Mouse (Mus musculus): Measurements from ENCODE around the gene Abi1.

DNA sequence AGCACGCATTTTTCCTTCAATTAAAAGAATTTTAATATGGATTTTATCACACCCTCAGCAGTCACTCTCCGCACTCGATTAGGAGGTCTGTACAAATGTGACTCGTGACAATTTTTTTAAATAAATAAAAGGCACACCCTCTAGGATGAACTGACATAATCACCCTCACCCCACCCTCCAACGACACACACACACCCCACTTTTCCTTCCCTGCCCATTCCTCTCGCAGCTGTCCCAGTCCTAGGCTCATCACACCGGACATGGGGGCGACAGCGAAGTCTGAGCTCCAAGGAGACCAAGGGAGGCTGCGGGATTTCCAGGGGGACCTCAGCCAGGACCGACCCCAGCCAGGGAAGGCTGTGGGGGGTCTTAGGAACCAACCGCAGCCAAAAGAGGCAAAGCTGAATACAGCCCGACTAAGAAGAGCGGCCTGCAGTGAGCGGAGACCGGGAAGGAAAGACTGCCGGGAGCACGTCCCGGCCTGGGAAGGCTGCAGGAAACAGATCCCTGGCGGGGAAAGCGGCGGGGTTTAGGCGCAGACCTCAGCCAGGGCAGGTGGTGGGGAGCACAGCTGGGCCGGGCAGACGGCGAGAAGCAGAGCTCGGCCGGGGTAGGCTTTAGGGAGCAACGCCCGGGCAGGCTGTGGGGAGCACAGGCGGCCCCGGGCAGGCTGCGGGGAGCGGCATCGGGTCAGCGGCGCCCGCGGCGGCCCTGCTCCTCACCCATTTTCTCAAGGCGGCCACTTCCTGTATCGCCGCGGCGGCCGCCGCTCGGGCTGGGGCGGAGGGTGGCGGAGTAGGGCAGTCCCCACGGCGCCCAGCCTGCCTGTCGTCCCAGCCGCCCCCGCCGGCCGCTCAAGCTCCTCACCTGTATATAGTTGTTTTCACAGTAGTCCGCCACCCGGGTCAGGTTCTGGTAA lies 700 bp downstream of the Abi1 start:
- no peak for TF ChIP-seq ELF1 (IDR thresholded peaks at IDR 0.05; ENCODE audit: low read depth, low read length)
- peak; percentile 59 for TF ChIP-seq HCFC1 (IDR thresholded peaks at IDR 0.05; ENCODE audit: low read depth, low read length)
- TF ChIP-seq CTCF (IDR thresholded peaks at IDR 0.05 in 2 of 3, conservative IDR thresholded peaks at IDR 0.05 in 1 of 3; ENCODE audit: control insufficient read depth in 1 of 3, insufficient read depth in 1 of 3, low read depth in 2 of 3, low read length in 3 of 3, poor library complexity in 1 of 3, severe bottlenecking in 1 of 3), result no peak
- TF ChIP-seq UBTF (IDR thresholded peaks at IDR 0.05; ENCODE audit: borderline replicate concordance, insufficient read depth, low read depth, low read length), result no peak
- TF ChIP-seq E2F4 (IDR thresholded peaks at IDR 0.05; ENCODE audit: borderline replicate concordance, low read depth, low read length), result no peak
- no peak for TF ChIP-seq MYC (IDR thresholded peaks at IDR 0.05; ENCODE audit: low read depth, low read length)
- no peak for TF ChIP-seq POLR2A (IDR thresholded peaks at IDR 0.05; ENCODE audit: control insufficient read depth in 1 of 2, insufficient read depth in 1 of 2, low read depth in 1 of 2, low read length in 2 of 2, poor library complexity in 1 of 2)
- TF ChIP-seq EP300 (IDR thresholded peaks at IDR 0.05; ENCODE audit: low read depth in 1 of 2, low read length in 2 of 2), result no peak
- no peak for TF ChIP-seq RAD21 (IDR thresholded peaks at IDR 0.05; ENCODE audit: low read depth, low read length)
- TF ChIP-seq GATA1 (IDR thresholded peaks at IDR 0.05; ENCODE audit: low read depth, low read length), result no peak
- 0 out of 2 replicates have a peak, but pooled peaks have one; percentile 28 for TF ChIP-seq TBP (IDR thresholded peaks at IDR 0.05; ENCODE audit: low read depth, low read length)
